Mouse (Mus musculus): ENCODE results near the gene Olfr810. TPM values are rescaled to one million over a fixed set of nuclear protein-coding genes. Genes with fewer than 3 reads are reported as not detected.

The Olfr810 gene
- not detected for total RNA-seq (2021)

- no peak for DNase-seq
- intact Hi-C loops (cut with DNase I): no loop called here
Measured at GRCm38 (mm10) chr10:129794817-129795216, at the start of gene Olfr810. Gene Olfr810, minus strand, starts transcription at chr10:129794917.

GRCm38 (mm10) chr10:129804296-129804695 is 9.6 kb upstream of the Olfr810 start, which contains the start of gene Olfr811:
Gene Olfr811, minus strand, starts transcription at chr10:129804396.
- intact Hi-C loops (cut with DNase I): no loop called here
- no peak for DNase-seq

- DNase-seq: no peak
- intact Hi-C loops (cut with DNase I): no loop called here
Measured at GRCm38 (mm10) chr10:129778123-129778522, 16.6 kb downstream of the Olfr810 start.

GRCm38 (mm10) chr10:129774338-129774737 is 20.4 kb downstream of the Olfr810 start, which contains the start of gene Olfr809:
Gene Olfr809, plus strand, starts transcription at chr10:129774638.
- no peak for DNase-seq
- intact Hi-C loops (cut with DNase I): no loop called here

- no peak for DNase-seq
- intact Hi-C loops (cut with DNase I): no loop called here
Measured at GRCm38 (mm10) chr10:129765182-129765581, 29.5 kb downstream of the Olfr810 start, which contains the start of gene Olfr808. Gene Olfr808, plus strand, starts transcription at chr10:129765482.

- intact Hi-C loops (cut with DNase I): no loop called here
- DNase-seq: no peak
Measured at GRCm38 (mm10) chr10:129757693-129758092, 37.0 kb downstream of the Olfr810 start, which contains the start of gene Olfr807. Gene Olfr807, minus strand, starts transcription at chr10:129757793.

- no peak for DNase-seq
Measured at GRCm38 (mm10) chr10:129741821-129742220, 52.9 kb downstream of the Olfr810 start, which contains the start of gene Olfr806. Gene Olfr806, minus strand, starts transcription at chr10:129741921.

More at GRCm38 (mm10) chr10:129741821-129742220, 52.9 kb downstream of the Olfr810 start, which contains the start of gene Olfr806:
- intact Hi-C loops (cut with DNase I): no loop called here

Other genes starting within 250 kb of the Olfr810 start
- gene Olfr794, start 227.3 kb downstream of the Olfr810 start, total RNA-seq (2021): not detected
- gene Olfr796, start 182.3 kb downstream of the Olfr810 start, total RNA-seq (2021): not detected
- gene Olfr798, start 167.0 kb downstream of the Olfr810 start, total RNA-seq (2021): not detected
- not detected for gene Olfr799, start 157.4 kb downstream of the Olfr810 start, total RNA-seq (2021)
- not detected for gene Olfr800, start 137.2 kb downstream of the Olfr810 start, total RNA-seq (2021)
- not detected for gene Olfr801, start 121.1 kb downstream of the Olfr810 start, total RNA-seq (2021)
- gene Olfr802, start 106.7 kb downstream of the Olfr810 start, total RNA-seq (2021): not detected
- gene Olfr803, start 100.6 kb downstream of the Olfr810 start, total RNA-seq (2021): not detected
- not detected for gene Olfr804, start 91.7 kb downstream of the Olfr810 start, total RNA-seq (2021)
- not detected for gene Olfr805, start 65.5 kb downstream of the Olfr810 start, total RNA-seq (2021)
- not detected for gene Olfr806, start 53.0 kb downstream of the Olfr810 start, total RNA-seq (2021)
- not detected for gene Olfr807, start 37.1 kb downstream of the Olfr810 start, total RNA-seq (2021)
- not detected for gene Olfr808, start 29.4 kb downstream of the Olfr810 start, total RNA-seq (2021)
- gene Olfr809, start 20.3 kb downstream of the Olfr810 start, total RNA-seq (2021): not detected
- not detected for gene Olfr811, start 9.5 kb upstream of the Olfr810 start, total RNA-seq (2021)
- not detected for gene Olfr812, start 51.2 kb upstream of the Olfr810 start, total RNA-seq (2021)
- gene Olfr813, start 60.5 kb upstream of the Olfr810 start, total RNA-seq (2021): not detected
- not detected for gene Olfr814, start 84.9 kb upstream of the Olfr810 start, total RNA-seq (2021)
- not detected for gene Olfr815, start 111.0 kb upstream of the Olfr810 start, total RNA-seq (2021)
- not detected for gene Olfr816, start 120.7 kb upstream of the Olfr810 start, total RNA-seq (2021)
- not detected for gene Olfr818, start 154.2 kb upstream of the Olfr810 start, total RNA-seq (2021)
- not detected for gene Olfr819, start 172.3 kb upstream of the Olfr810 start, total RNA-seq (2021)
- gene Olfr247, start 181.2 kb upstream of the Olfr810 start, total RNA-seq (2021): not detected
- not detected for gene Gm10310, start 190.1 kb upstream of the Olfr810 start, total RNA-seq (2021)
- gene Olfr820, start 217.7 kb upstream of the Olfr810 start, total RNA-seq (2021): not detected
- gene Olfr821, start 235.4 kb upstream of the Olfr810 start, total RNA-seq (2021): not detected